Mouse (Mus musculus) cerebellum, postnatal 10 days (tissue): ENCODE data around the gene Appl2.

ENCODE experiments used
- DNase-seq, 2 experiments: peaks; one replicate each; pipeline ENCODE4 v3.0.0; 2021; ENCODE audit warnings: mixed read lengths in 2 of 2

Gene Appl2

DNA sequence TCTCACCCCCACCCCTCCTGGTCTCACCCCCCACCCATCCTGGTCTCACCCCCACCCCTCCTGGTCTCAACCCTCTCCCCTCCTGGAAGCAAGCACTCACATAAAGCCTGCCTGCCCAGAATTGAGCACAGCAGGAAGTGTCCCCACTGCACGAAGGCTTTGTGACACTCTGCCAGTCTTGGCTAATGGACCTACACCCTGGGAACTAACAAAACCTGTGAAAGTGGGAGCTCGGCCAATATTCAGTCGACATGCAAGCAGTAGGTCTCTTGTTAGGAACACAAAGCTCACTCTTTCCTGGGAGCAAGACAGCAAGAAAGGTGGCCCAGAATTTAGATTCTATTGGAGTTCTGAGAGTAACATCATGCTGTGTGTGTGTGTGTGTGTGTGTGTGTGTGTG, 17.6 kb downstream of the Appl2 start:
- peak; percentile 89 to 93 for DNase-seq

DNA sequence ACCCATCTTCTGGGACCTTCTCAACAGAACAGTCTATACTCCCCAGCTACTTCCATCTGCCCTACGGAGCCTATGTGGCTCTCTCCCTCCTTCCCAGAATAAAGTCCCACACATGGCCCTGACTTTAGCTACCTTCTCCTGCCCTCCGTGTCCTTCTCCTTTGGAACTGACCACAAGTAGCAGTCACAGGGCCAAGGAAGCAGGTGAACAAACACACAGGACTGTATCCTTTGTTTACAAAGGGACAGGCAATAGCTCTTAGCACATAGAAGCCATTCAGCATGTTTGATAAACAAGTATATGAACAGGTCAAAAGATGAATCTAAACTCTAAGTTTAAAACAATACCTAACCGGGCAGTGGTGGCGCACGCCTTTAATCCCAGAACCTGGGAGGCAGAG, 18.7 kb downstream of the Appl2 start:
- DNase-seq: no peak

DNA sequence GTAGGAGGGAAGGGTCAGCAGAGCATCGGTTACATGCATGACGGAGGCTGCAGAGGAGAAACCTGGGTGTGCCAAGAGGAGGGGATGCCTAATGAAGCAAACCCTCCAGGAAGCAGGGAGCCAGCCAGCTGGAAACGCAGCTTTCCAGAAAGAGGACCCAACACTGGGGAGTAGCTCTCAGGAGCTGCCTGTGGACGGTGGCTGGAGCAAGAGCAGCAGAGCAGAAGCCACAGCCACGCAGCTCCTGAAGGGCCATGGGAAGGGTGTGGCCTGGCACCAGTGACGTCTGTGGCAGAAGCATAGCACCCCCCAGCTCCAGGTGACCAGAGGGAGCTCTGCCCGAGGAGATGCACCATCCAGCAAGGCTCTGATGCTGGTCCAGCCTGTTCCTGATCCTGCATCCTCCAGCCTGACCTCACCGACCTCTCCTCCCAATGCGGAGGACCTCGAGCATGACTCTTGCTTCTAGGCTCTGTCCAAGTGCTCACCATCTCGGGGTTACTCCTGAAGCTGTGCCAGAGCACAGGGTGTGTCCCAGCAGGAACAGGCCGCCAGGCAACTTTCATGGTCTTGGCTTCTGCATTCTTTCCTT, 19.3 kb downstream of the Appl2 start:
- peak; percentile 63 to 80 for DNase-seq

DNA sequence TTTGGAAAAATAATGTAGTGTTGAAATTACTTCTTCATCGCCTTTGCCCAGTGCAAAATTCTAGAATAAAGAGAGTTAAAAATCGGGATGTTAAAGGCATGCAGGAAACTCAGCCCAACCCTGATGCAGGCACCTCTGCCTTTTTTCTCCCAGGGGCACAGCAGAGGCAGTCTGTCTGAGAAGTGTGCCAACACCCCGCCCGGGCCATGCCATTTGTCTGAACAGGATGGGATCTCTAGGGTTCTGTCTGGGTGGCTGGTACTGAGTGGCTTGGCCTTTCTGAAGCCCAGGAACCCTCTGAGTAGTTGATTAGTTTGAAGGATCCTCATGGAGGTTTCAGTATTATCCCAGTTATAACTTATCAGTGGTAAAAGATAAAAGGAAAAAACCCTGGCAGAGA, 20.3 kb downstream of the Appl2 start:
- DNase-seq: peak; percentile 46 to 63

DNA sequence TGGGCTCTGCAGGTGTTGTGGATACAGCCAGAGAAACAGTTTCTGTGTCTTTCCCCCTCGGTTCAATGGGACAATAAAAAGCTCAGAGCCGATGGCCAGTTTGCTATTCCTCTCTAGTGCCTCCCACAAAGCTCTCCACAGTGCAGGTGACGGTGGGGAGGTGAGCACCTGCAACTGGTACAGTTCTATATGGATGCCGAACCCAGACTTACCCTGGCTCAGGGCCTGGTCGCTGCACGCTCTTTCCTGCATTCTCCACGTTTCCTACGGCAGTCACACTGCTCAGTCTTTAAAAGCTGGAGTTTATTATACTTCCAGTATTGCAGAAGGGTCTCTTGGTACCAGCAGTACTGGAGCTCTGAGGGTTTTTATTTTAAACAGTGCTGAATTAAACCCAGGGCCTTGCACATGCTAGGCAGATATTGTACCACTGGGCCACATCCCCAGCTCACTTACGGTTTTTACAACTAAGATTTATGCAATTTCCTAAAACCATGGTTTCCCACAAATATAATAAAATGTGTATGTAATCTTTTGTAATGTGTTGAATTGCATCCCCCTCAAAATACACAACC, 21.3 kb downstream of the Appl2 start:
- no peak for DNase-seq

DNA sequence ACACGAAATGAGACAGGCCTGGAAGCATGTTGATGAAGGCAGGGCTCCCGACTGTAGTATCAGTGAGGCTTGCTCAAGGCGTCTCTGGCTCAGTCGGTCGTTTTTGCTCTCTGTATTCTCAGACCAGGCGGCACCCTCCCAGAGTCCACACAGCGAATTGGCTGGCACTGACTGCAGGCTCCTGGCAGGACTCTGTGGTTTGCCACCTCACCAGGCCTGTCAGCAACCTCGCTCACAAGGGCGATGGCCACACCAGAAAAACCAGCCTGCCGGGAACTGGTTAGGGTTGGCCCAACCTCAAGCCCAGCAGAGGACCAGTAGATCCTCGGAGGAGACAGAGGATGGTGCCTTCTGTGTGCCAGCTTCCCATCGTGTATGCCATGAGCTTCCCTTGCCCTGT, 23.7 kb downstream of the Appl2 start:
- peak; percentile 67 to 80 for DNase-seq

DNA sequence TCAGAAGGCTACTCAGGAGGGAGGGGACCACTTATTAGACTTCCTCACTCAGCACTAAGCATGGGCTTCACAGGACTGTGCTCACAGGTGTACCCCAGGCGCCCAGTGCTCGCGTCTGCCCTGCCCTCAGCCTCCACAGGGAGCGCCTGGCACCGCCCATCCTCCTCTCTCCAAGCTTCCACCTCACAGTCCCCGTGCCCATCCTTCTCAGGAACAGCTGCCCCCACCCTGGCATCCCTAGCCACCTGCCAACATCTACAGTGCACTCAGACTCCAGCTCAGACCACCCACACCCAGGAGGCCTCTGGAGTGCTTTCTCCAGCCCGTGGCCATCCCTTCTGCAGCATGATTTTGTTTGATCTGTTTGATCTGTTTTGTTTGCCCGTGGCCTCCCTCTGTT, 24.5 kb downstream of the Appl2 start:
- peak; percentile 47 to 69 for DNase-seq

DNA sequence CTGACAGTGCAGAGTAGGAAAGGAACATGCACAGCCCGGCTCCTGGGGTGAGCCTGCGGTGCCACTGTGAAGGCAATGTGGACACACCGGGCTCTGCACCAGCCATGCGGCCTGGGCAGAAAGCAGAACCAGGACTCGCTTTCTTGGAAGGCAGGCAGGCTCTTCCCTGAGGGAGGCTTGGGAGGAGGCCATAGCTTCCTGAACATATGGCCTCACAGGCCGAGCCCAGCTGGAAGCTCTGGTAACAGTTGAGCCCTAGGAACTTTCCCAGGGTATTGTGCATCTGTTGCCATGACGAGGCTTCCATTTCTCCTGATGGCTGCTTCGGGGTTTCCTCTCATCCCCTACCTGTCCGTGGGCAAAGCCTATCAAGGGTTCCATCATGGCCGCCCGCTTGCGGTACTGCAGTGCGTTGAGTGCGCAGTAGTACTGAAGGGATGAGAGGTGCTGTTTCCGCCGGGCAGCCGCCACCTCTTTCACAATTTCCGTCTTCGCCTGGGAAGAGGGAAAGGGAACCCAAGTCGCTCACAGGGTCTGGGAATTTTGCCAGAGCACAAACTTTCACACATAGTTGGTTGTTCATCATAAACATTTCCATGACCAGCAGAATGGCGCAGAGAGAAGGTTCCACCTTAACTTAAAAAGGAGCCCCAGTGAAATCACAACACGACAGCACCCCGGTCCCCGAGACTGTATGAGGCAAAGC, 28.0 kb downstream of the Appl2 start:
- DNase-seq: peak; percentile 72 to 85

DNA sequence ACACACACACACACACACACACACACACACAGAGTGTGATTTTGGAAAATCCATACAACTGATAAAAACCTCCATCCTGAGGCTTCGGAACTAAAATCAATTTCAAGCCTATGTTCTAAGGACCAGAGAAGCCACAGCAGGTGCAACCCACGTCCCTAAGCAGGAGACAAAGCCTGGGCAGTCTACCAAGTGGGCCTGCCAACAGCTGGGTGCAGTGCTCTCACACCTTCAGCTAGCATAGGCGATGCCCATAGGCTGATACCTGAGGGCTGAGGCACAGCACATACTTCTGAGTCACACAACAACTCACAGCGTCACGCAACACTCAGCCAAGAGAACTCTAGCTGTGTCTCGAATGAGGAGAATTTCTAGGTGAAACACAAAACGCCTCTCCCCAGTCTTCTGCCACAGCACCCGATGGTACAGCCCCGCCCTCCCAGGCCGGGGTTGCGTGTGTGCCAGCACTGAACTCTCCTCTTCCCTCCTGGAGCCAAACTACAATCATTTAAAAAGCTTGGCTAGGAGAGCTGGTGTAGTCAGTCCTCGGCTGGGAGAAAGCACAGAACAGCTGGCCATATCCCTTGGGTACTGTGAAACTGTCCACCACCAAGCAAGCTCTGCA, 29.6 kb downstream of the Appl2 start:
- peak; percentile 65 to 73 for DNase-seq

DNA sequence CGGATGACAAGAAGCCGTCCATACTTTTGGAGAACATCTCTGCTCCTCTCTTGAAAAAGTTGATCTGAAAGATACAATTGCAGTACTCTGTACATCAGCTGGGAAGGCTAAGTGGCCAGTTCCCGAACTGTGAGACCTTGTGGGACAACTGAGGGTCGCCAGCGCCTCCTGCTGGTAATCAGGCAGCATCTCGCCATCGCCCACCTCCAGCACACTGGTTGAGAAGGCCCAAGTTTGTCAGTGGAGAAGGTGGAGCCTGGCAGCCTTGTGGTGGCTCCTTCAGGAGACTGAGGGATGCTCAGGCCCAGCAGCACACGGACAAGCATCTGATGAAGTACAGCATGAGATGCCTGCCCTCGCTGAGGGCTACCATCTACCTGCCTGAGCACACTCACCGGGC, 31.2 kb downstream of the Appl2 start:
- DNase-seq: peak; percentile 58 to 65

DNA sequence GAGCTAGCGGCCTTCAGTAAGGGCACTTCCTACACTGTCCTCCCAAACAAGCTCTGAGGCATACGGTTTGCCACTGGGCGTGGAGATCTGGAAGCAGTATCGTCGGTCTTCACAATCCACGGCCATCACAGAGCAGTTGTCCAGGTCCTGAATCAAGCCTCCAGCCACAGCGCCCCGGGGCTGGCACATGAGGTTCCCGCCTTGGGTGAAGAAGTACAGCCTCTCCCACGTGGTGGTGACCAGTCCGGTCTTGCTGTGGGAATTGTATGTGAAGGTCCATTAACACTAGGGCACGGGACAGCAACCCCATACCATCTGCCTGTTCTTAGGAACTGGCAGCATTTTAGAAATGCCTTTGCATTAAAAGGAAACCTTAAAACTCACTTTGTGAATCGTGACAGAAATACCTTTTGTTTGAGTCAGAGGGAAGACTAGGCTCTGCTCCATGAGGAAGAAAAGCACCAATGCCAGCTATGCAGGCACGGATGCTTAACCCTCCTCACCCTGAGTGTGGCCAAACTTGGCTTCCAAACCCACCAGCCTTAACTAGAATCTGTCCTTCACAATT, 35.8 kb downstream of the Appl2 start:
- no peak for DNase-seq

DNA sequence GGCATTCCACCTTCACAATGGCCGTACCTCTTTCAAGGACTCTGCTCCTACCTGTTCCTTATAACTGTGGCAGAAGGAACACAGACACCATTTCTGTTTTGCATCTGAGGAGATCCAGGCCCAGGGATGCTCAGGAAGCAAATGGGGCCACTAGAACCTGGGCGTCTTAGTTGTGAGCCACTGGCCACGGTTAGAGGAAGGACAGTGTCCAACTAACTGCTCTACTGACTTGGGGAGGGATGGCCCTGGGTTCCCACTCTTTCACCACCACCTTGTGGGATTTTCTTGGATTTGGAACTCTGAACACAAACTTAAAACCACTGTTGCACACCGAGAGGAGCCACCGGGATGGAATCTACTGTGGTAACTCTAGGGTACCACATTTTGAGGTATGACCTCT, 36.7 kb downstream of the Appl2 start:
- DNase-seq: no peak

DNA sequence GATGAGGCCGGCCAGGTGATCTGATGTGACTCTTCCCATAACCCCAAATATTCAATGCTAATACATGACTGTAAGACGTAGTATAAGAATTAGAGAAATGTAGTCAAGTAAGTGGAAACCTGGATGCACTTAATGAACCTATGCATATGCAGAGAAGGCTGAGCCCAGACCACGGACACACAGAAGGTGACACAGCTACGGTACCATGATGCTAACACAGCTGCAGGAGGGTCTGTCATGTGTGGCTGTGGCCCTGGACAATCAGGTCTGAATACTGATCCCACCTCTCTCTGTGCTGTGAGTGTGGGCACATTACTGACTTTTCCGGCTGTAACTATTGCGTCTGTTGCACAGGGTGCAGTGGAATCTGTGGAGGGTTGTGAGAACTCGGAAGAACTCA, 38.0 kb downstream of the Appl2 start:
- no peak for DNase-seq

DNA sequence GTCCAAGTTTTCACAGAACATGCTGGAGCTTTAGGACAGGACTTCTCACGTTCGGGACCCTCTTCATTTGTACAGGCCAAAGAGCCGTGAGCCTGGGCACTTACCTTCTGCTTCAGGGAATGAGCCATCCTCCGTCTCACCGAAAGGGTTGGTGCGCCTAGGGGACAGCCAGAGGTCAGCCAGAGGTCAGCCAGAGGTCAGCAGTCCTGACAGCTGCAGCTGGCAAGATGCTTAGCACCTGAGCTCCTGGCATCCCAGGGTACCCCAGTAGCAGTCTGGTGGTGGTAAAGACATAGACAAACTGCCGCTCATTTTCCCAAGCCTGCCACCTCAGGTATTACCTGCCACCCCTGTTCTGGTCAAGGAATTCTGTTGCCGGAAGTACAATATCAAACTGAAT, 39.9 kb downstream of the Appl2 start:
- DNase-seq: no peak

DNA sequence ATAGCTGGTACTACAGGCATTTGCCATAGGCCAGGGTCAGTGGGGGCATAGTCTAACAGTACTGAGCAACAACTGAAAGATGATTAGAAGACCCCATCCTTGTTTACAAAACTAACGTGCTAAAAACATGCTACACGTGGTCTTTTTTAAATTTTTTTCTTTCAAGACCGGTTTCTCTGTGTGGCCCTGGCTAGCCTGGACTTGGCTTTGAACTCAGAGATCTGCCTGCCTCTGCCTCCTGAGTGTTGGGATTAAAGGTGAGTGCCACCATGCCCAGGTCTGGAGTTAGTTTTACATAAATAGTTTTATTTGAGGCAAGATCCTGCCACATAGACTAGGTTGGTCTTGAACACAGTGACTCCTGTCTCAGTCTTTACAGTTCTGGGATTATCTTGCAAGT, 41.4 kb downstream of the Appl2 start:
- DNase-seq: no peak

DNA sequence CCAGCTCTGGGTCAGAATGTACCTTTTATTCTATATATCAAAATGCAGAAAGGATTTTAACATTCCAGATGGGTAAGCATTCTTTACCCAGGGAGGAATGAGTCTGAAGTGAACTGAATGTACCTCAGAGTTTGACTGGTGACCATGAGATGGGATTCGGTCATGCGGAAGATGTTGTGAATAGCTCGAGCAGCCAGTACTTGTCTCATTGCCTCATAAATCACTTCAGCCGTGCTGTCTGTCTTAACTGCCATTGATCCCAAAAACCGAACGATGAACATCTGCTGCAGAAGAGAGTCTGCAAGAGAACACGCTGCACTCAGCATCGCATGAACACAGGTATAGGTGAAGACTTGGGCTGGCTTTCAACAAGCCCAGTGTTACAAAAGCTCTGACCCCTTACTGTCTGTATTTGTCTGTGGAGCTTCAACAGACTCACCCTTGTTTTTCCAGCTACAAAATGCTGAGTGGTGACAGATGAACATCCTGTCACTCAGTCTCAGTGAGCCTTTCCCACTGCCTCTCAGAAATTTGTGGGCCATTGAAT, 42.8 kb downstream of the Appl2 start:
- no peak for DNase-seq

DNA sequence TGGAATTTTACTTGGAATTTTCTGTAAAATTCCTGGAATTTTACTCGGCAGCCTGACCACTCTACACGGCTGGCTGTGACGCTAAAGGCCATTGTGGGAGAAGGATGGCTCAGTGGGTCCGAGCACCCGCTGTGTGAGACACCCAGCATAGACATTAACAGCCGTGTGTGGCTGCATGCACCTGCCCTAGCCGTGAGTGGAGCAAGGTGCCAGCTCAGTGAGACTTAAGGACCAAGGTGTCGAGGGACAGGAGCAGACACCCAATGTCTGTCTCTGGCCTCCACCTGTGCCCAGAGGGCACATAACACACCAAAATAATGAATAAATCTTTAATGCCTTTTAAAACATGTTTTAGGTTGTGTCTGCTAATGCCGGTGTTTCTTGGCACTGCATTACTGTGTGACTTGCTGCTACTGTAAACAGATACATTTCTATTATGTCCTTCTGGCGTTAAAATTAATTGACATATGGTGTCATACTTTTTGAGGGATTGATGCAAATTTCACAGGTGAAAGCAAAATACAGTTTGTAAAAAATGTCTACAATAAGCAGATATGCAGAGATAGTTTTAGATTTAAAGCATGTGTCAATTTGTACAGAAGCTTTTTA, 44.5 kb downstream of the Appl2 start:
- DNase-seq: no peak

DNA sequence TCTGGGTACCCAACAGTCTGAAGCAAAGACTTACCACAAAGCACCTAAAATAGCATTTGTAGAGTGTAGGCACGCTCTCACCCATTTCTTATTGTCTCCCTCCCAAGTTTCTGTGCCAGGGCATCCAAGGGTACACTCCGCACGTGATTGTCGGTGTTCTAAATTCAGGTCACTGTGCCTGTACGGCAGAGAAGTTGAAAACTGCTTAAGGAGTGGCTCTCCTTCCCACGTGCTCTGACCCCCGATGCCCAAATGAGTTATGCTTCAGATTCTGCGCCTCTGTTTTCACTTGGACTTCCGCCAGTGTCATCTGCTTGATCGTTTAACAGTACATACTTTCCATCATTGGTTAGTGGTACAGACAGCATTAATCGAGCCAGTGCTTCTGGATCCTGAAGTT, 47.9 kb downstream of the Appl2 start:
- DNase-seq: no peak

DNA sequence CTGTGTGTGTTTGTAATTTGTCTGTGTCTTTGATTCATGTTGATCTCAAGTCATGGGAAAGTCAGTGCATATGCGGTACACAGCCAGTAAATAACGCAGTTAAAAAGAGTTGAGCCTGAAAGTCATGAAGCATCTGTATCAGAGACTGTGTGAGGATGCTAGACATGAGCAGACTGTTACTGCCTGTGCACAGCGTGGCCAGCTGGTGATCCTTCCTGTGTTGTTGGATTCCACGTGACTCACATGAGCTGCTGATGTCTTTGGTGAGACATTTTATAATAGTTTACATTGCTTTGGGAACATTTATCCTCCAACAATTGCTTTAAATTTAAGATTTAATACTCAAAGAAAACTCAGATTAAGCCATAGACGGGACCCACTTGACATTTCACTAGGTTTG, 54.0 kb downstream of the Appl2 start:
- DNase-seq: no peak

DNA sequence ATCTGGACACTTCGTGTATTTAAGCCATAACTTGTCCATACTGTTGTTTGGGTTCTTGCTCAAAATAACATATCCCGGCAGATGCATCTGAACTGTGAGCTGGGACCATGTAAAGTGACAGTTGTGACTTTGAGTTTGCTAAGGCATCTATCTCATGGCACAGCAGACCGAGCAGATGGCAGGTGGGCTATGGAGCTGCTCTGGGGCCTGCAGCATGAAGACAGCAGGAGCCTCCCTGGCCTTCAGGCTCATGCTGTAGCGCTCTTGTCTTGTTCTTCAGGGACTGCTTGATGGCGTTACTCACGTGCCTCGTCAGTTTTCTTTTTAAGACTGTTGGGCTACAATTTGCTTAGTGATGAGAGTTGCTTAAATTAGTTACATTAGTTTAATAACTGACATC, 55.9 kb downstream of the Appl2 start:
- peak; percentile 10 to 28 for DNase-seq

DNA sequence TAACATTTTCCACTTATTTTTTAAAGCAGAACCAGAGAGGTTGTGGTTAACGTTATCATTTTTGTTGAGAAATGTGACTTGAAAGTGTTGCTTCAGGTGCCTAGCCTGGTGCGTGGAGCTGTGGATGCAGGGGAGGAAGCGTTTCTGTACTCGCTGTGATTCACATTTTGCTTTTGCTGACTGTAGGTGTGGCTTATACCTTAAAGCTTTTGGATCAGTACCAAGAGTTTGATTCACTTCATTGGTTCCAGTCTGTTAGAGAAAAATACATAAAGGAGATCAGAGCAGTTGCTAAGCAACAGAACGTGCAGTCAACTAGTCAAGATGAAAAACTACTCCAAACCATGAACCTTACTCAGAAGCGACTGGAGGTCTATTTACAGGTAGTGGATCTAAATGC, 57.7 kb downstream of the Appl2 start:
- no peak for DNase-seq

DNA sequence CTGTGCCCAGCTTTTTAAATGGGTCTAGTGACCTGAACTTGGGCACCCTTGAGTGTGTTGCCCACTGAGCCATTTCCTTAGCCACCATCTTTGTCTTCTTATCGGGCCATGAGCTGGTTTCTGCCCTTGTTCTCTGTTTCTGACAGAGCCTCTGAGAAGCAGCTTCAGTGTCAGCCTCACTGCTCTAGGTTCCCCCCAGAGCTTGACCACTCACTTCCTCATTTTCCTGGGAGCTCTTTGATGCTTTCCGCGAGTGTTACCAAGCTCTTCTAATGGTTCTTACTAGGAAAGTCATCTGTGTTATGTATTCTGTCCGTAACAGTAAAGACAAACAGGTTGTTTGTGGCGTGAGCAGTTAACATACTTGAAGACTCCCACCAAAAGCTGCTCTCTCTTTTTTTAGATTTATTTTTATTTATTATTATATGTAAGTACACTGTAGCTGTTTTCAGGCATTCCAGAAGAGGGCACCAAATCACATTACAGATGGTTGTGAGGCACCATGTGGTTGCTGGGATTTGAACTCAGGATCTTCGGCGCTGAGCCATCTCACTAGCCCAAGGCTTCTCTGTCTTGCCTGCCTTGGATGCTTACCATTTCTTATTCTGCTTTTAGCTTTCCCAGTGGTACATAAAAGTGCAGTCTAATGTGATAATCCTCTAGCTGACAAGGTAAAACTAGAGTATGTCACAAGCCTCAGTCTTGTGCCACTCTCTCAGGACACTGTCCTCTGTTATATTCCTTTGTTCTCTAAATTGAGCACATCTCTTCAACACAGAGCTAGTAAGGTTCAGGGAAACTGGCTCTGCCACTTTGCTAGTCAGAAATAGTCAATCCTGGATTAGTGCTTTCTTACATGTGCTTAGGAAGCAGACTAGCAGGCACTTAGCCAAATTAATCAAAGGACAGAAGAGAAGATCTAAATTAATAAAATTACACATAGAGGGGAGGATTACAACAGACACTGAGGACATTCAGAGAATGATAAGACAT, 82.8 kb downstream of the Appl2 start:
- DNase-seq: no peak
